Mouse (Mus musculus) cerebellum, postnatal 10 days (tissue): ENCODE results near the gene Rbbp5.

Experiments used
- DNase-seq, 2 experiments: peaks; one replicate each; pipeline ENCODE4 v3.0.0; 2021; ENCODE audit warnings: mixed read lengths in 2 of 2

Rbbp5 gene

DNA sequence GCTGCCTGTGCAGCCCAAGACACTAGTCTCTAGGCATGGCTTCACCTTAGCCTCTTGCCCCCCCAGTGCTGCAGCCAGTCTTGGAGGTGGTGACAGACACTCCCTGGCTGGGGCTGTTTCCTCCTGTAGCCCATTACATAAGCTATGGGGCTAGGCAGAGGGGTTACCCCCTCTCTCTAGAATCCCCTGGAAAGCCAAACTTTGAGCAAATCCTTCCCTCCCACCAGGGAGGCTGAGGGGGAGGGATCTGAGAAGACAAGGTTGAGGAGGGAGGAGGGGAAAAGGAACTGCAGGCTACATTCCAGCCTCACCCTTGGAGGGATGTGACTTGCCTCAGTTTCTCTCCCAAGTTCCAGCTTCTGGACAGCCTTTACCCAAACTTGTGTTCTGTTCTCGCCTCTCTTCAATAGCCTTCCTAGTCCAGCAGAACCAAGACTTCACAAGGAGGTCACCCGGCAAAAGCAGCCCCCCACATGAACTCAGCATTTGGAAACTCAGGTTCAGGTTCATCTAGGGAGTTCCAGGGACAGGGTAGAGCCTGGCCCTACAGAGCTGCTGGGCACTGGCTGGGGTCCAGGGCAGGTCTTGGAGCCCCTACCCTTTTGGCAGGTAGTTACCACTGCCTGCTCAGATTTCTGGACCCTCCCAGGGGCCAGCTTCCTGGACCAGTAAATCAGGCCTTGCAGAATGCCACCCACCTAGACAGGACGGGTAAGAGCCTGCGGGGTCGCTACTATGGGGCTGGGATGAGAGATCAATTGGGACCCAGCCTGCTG, 64.8 kb downstream of the Rbbp5 start:
- DNase-seq: peak; percentile 71 to 75

DNA sequence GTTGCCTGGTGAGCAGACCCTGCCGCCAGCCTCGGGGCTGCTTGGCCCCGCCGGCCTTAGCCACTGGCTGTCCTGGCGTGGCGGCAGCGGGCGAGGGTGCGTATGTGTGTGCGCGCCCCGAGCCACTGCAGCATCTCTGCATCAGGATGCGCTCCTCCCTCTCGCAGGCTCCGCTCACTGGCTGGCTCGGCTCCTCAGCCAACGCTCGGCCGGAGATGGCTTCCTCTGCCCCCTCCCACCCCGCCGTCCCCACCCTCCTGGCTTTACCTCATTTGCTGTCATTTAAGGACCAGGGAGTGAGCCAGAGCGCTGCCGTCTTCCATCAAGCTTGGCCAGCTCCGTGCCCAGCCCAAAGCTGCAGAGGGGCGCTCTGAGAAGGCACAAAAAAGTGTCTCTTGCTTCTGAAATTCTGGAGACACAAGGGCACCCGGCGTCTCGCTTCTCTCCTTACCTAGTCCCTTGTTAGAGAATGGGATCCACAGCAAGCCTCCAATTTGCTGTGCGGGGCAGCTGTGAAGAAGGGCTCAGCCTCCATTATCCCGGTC, 65.7 kb downstream of the Rbbp5 start, which contains the start of gene Cntn2:
Gene Cntn2 (minus strand): TSS at position 495 of the 545 bp plus-strand sequence.
- peak; percentile 92 to 95 for DNase-seq

DNA sequence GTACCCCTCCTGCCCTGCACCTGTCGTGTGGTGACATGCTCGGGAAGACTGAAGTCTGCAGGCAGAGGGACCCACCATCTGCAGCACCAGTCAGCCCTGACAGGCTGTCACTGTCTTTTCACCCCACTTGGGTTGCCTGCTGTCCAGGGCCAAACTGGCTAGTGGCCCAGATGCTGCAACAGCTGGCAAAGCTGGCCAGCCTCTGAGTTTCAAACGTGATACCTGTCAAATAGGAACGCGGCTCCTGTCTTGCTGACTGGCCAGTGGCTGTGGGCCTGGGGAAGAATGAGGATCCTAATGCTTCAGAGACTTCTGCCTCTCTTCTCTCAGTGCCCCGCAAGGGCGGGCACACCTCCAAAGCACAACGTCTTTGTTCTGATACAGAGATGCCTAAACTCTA, 66.6 kb downstream of the Rbbp5 start:
- peak; percentile 68 to 72 for DNase-seq
